Comparison of ENCODE assay signal across 32 mouse cellular contexts in the genomic region with DNA sequence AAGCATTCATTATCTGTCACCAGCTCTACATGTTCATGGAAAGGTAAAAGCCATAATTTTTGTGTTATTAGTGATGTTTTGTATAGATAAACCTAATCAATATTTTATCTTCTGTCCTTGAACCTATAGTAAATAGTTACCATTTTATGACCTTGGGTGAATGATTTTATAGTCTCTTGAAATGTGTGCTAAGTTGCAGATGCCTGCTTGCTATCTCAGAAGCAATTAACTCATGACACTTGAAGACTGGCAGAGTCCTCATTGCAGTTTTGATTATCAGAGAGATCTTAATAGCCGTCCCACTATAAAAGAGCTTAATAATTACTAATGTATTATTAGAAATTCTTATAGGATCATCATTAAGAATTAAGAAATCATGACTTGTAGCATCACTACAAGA.
"Had no signal": no experiment of that assay in that cellular context is flagged by ENCODE, and none has a peak within 500 bp of the region (broad histone marks: within the 10 kb centered on the region; RNA-seq: fewer than 3 reads in every experiment).

No protein-coding gene starts in this region.

- H3K9me3 ChIP-seq: limb, embryonic 10.5 days; limb, embryonic 12.5 days; limb, embryonic 13.5 days; limb, embryonic 15.5 days; liver, embryonic 12.5 days; liver, embryonic 13.5 days; liver, embryonic 15.5 days; lung, embryonic 15.5 days; midbrain, embryonic 10.5 days; midbrain, embryonic 12.5 days; midbrain, embryonic 13.5 days; midbrain, embryonic 15.5 days; neural tube, embryonic 12.5 days had no signal

- DNase-seq: left cerebral cortex, postnatal 4 days; liver; liver, embryonic 13.5 days; liver, postnatal 0 days; lung, adult 18-20 months; lung, adult 2 months; lung, embryonic 14.5 days; lung, postnatal 10 days; lung, postnatal 14 days; lung, postnatal 36 days; lung, postnatal 4 days; midbrain, embryonic 14.5 days had no signal

- H3K4me2 ChIP-seq: limb, embryonic 12.5 days; limb, embryonic 13.5 days; limb, embryonic 15.5 days; liver, embryonic 11.5 days; liver, embryonic 12.5 days; liver, embryonic 13.5 days; liver, embryonic 15.5 days; lung, embryonic 14.5 days; lung, embryonic 15.5 days; midbrain, embryonic 11.5 days; midbrain, embryonic 12.5 days; midbrain, embryonic 13.5 days; midbrain, embryonic 15.5 days; neural tube, embryonic 12.5 days had no signal

- ATAC-seq: liver, embryonic 12.5 days; liver, postnatal 0 days; lung, postnatal 0 days; midbrain, embryonic 13.5 days; midbrain, embryonic 15.5 days; midbrain, embryonic 16.5 days had no signal

- H3K36me3 ChIP-seq: limb, embryonic 10.5 days; limb, embryonic 12.5 days; limb, embryonic 13.5 days; limb, embryonic 15.5 days; liver, embryonic 12.5 days; liver, embryonic 13.5 days; liver, embryonic 15.5 days; lung, embryonic 15.5 days; midbrain, embryonic 10.5 days; midbrain, embryonic 12.5 days; midbrain, embryonic 13.5 days; midbrain, embryonic 15.5 days; neural tube, embryonic 12.5 days had no signal

- H3K4me3 ChIP-seq: limb, embryonic 10.5 days; limb, embryonic 12.5 days; limb, embryonic 13.5 days; limb, embryonic 15.5 days; liver, embryonic 12.5 days; liver, embryonic 13.5 days; liver, embryonic 15.5 days; lung, embryonic 15.5 days; megakaryocyte, embryonic 14.5 days; midbrain, embryonic 10.5 days; midbrain, embryonic 12.5 days; midbrain, embryonic 13.5 days; midbrain, embryonic 15.5 days; myocyte; neural tube, embryonic 12.5 days had no signal

- H3K9ac ChIP-seq: limb, embryonic 12.5 days; limb, embryonic 13.5 days; limb, embryonic 15.5 days; liver, embryonic 12.5 days; liver, embryonic 13.5 days; liver, embryonic 14.5 days; liver, embryonic 15.5 days; liver, postnatal 0 days; lung, embryonic 14.5 days; lung, embryonic 15.5 days; midbrain, embryonic 12.5 days; midbrain, embryonic 13.5 days; midbrain, embryonic 15.5 days; neural tube, embryonic 12.5 days had no signal

- H3K27me3 ChIP-seq: limb, embryonic 12.5 days; limb, embryonic 13.5 days; limb, embryonic 15.5 days; liver, embryonic 12.5 days; liver, embryonic 13.5 days; liver, embryonic 15.5 days; lung, embryonic 15.5 days; megakaryocyte, embryonic 14.5 days; midbrain, embryonic 12.5 days; midbrain, embryonic 13.5 days; midbrain, embryonic 15.5 days; neural tube, embryonic 12.5 days had no signal

- H3K27ac ChIP-seq: limb, embryonic 10.5 days; limb, embryonic 12.5 days; limb, embryonic 13.5 days; limb, embryonic 15.5 days; liver, embryonic 12.5 days; liver, embryonic 13.5 days; liver, embryonic 14.5 days; liver, embryonic 15.5 days; lung, embryonic 15.5 days; macrophage; midbrain, embryonic 10.5 days; midbrain, embryonic 12.5 days; midbrain, embryonic 13.5 days; midbrain, embryonic 15.5 days; neural tube, embryonic 12.5 days had no signal

- H3K4me1 ChIP-seq: limb, embryonic 10.5 days; limb, embryonic 15.5 days; liver, embryonic 12.5 days; liver, embryonic 13.5 days; liver, embryonic 15.5 days; lung, embryonic 15.5 days; megakaryocyte, embryonic 14.5 days; midbrain, embryonic 10.5 days; midbrain, embryonic 12.5 days; midbrain, embryonic 13.5 days; midbrain, embryonic 15.5 days; neural tube, embryonic 12.5 days had no signal
